Mouse (Mus musculus) spleen, postnatal 36 days (tissue): ENCODE measurements around the gene Gm21616.
"Not testable (repeated sequence)": the region's sequence is repeated elsewhere in the genome, so short reads cannot be mapped to it uniquely, and the experiment has no call there.

Source experiments
- DNase-seq, 2 experiments: peaks; one replicate each; pipeline ENCODE4 v3.0.0; 2022; ENCODE audit warnings: low spot score in 2 of 2, mixed read lengths in 1 of 2

The Gm21616 gene

GRCm38 (mm10) chrX:125435242-125435641, at the start of gene Gm21616:
TSS of gene Gm21616 (plus strand) at chrX:125435542.
- not testable (repeated sequence) for DNase-seq
